Mouse (Mus musculus) stomach, embryonic 14.5 days (tissue): ENCODE data around the gene Msln. TPM values are rescaled to one million over a fixed set of nuclear protein-coding genes. Genes with fewer than 3 reads are reported as not detected.
A peak's percentile ranks its signal among the peaks of the same experiment; 100 is the strongest.
"Not testable (repeated sequence)": the region's sequence is repeated elsewhere in the genome, so short reads cannot be mapped to it uniquely, and the experiment has no call there.

Experiments used
- ATAC-seq: fragments of 200-750 bp; cut with Nextera tagmentation; 2 replicates; pipeline ENCODE4 v1.8.0; 2017; ENCODE audit warnings: low read depth, moderate TSS enrichment; ENCODE audit not compliant: insufficient number of reproducible peaks, insufficient read depth, low FRiP score
- H3K27ac ChIP-seq: fragments of 300-500 bp; sonication (generic); 2 replicates; pipeline ENCODE4 v1.5.1; 2014; ENCODE audit warnings: mild to moderate bottlenecking, low read length, moderate library complexity, mixed read lengths
- H3K27me3 ChIP-seq: fragments of 300-500 bp; sonication (generic); 2 replicates; pipeline ENCODE4 v1.6.1; 2014; ENCODE audit warnings: low read length, control low read depth, mixed read lengths; ENCODE audit not compliant: control insufficient read depth, insufficient read depth
- H3K36me3 ChIP-seq: fragments of 300-500 bp; sonication (generic); 2 replicates; pipeline ENCODE4 v1.6.1; 2014; ENCODE audit warnings: mild to moderate bottlenecking, control low read depth, low read length, moderate library complexity, mixed read lengths; ENCODE audit not compliant: control insufficient read depth, insufficient read depth
- H3K4me1 ChIP-seq: fragments of 300-500 bp; sonication (generic); 2 replicates; pipeline ENCODE4 v1.6.1; 2014; ENCODE audit warnings: low read length, control low read depth, mixed read lengths; ENCODE audit not compliant: control insufficient read depth, insufficient read depth
- H3K4me2 ChIP-seq: fragments of 300-500 bp; sonication (generic); replicated peaks from 2 replicates; pipeline ENCODE4 v1.6.1; 2014; ENCODE audit warnings: low read depth, low read length, control low read depth
- H3K4me3 ChIP-seq: fragments of 300-500 bp; sonication (generic); 2 replicates; pipeline ENCODE4 v1.5.1; 2014; ENCODE audit warnings: low read depth, low read length, control low read depth
- H3K9ac ChIP-seq: fragments of 300-500 bp; sonication (generic); replicated peaks from 2 replicates; pipeline ENCODE4 v1.6.1; 2014; ENCODE audit warnings: low read depth, mild to moderate bottlenecking, control low read depth, low read length, moderate library complexity, mixed read lengths
- H3K9me3 ChIP-seq: fragments of 300-500 bp; sonication (generic); 2 replicates; pipeline ENCODE4 v1.6.1; 2016; ENCODE audit warnings: low read depth, low read length, control low read depth; ENCODE audit not compliant: control insufficient read depth
- WGBS: fragments of 180-500 bp; shearing (Covaris S2); extraction: QIAGEN DNeasy Blood & Tissue Kit; methylation state at CpG from one replicate; pipeline ENCODE4 v1.1.7; 2014; 5-methylcytosine and 5-hydroxymethylcytosine counted together
- polyA plus RNA-seq: library from polyadenylated mRNA; unstranded; fragments of >200 nt; fragmentation: Nextera tagmentation; extraction: Ambion mirVana; gene quantifications from 2 replicates; pipeline ENCODE4 v1.2.1, GENCODE M21; 2014

Gene Msln
- polyA plus RNA-seq, 1 experiment from 2014 or later = 29.5 TPM

- no peak for ATAC-seq
- WGBS = 79% methylated on average over 10 of the region's 10 CpGs
These were observed 9.9 kb downstream of the Msln start for GRCm38 (mm10) chr17:25744311-25744710.

DNA sequence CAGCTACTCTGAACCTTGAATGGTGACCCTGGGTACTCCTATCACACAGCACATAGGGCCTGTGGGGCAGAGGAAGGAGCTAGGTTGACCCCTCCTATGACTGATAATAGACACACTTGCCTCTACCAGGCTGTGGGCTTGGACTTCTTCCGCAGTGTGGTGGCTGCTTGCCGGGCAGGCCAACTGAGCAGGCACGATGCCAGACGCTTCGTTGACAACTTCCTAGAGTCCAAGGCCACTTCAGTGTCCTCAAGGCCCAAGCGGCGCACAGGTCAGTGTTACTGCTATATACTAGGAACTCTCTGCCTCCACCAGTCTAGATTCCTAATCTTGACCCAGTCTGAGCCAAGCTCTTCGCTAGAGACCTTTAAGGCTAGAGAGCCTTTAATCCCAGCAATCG lies 10.3 kb downstream of the Msln start:
- no peak overlapping the region for H3K4me2 ChIP-seq
- H3K36me3 ChIP-seq = no peaks in the 10 kb centered on the region
- H3K9me3 ChIP-seq = no peaks in the 10 kb centered on the region
- no peak for ATAC-seq
- H3K27me3 ChIP-seq = no peaks in the 10 kb centered on the region
- H3K9ac ChIP-seq = no peak overlapping the region
- no peak overlapping the region for H3K4me3 ChIP-seq
- WGBS = 90% methylated on average over 9 of the region's 9 CpGs
- H3K27ac ChIP-seq = no peak overlapping the region
- H3K4me1 ChIP-seq = no peaks in the 10 kb centered on the region

More at GRCm38 (mm10) chr17:25744311-25744710, 9.9 kb downstream of the Msln start:
- H3K27ac ChIP-seq = no peak overlapping the region
- H3K27me3 ChIP-seq = no peaks in the 10 kb centered on the region
- no peaks in the 10 kb centered on the region for H3K36me3 ChIP-seq
- no peak overlapping the region for H3K4me2 ChIP-seq
- H3K9ac ChIP-seq = no peak overlapping the region
- H3K4me1 ChIP-seq = no peaks in the 10 kb centered on the region
- no peak overlapping the region for H3K4me3 ChIP-seq
- H3K9me3 ChIP-seq = no peaks in the 10 kb centered on the region

GRCm38 (mm10) chr17:25741471-25741870 lies 12.7 kb downstream of the Msln start:
- 70% methylated on average over 12 of the region's 12 CpGs for WGBS
- not testable (repeated sequence) for H3K4me3 ChIP-seq

GRCm38 (mm10) chr17:25738861-25739260 lies 15.3 kb downstream of the Msln start:
- ATAC-seq = no peak
- H3K27ac ChIP-seq = no peak overlapping the region
- no peaks in the 10 kb centered on the region for H3K9me3 ChIP-seq
- H3K9ac ChIP-seq = no peak overlapping the region
- H3K36me3 ChIP-seq = no peaks in the 10 kb centered on the region
- H3K27me3 ChIP-seq = no peaks in the 10 kb centered on the region
- 72% methylated on average over 7 of the region's 7 CpGs for WGBS
- no peak overlapping the region for H3K4me3 ChIP-seq
- H3K4me2 ChIP-seq = no peak overlapping the region
- no peaks in the 10 kb centered on the region for H3K4me1 ChIP-seq

More at GRCm38 (mm10) chr17:25741471-25741870, 12.7 kb downstream of the Msln start:
- not testable (repeated sequence) for H3K9ac ChIP-seq, H3K9me3 ChIP-seq, ATAC-seq, H3K4me1 ChIP-seq, H3K27ac ChIP-seq, H3K27me3 ChIP-seq, H3K36me3 ChIP-seq, H3K4me2 ChIP-seq

DNA sequence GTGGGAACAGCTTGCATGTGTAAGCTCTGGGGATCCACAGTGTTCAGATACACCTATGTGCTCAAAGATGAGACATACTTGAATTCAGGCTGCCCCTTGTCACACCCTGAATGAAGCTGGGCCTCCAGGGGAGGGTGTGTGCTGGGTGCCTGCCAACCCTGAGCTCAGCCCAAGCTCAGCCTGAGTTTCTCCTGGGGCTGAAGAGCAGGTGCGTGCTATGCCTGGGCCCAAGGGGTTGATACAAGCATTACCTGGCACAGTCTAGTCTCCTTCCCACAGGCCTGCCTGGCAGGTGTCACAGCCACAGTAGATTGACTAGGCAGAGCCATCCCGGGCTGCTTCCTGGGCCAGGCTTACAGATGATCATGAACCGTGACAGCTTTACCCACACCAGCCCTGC lies 18.4 kb downstream of the Msln start, which contains the start of gene Mslnl:
Gene Mslnl, plus strand, starts transcription at position 298 of the 400 bp plus-strand sequence.
- no peaks in the 10 kb centered on the region for H3K27me3 ChIP-seq
- 89% methylated on average over 3 of the region's 3 CpGs for whole genome bisulfite sequencing

GRCm38 (mm10) chr17:25735246-25735645 lies 18.9 kb downstream of the Msln start:
- H3K9ac ChIP-seq = no peak overlapping the region
- H3K27me3 ChIP-seq = no peaks in the 10 kb centered on the region
- 84% methylated on average over 5 of the region's 5 CpGs for WGBS

More for the DNA sequence above, 18.4 kb downstream of the Msln start, which contains the start of gene Mslnl:
- H3K27ac ChIP-seq = no peak within 1 kb of the TSS
- no peak within 1 kb of the TSS for H3K4me2 ChIP-seq
- ATAC-seq = no peak
- H3K4me3 ChIP-seq = no peak within 1 kb of the TSS
- no peaks in the 10 kb centered on the region for H3K4me1 ChIP-seq
- no peaks in the 10 kb centered on the region for H3K36me3 ChIP-seq
- no peak within 1 kb of the TSS for H3K9ac ChIP-seq
- no peaks in the 10 kb centered on the region for H3K9me3 ChIP-seq

DNA sequence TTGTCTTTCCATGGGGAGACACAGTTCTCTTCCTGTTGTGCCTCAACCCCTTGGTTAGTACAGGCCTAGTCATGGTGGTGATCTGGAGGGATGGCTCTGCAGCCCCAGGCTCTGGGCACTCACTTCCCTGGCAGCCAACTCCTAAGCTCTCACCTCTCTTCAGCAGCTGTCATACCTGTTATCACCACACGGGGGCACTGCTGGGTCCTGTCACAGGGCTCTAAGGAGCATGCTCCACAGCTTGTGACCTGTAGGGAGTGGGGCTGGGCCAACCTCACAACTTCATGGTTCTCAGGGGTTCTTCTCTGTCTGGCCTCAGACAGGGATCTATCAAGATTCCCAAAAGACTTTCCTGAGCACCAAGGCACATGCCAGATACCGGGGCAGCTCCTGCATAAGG lies 22.1 kb downstream of the Msln start:
- H3K36me3 ChIP-seq = no peaks in the 10 kb centered on the region; the same call in 1 of the 2 replicates
- no peaks in the 10 kb centered on the region for H3K27me3 ChIP-seq
- WGBS = 11% methylated on average over 2 of the region's 2 CpGs
- ATAC-seq = no peak
- no peak overlapping the region for H3K4me2 ChIP-seq
- H3K9me3 ChIP-seq = no peaks in the 10 kb centered on the region
- H3K27ac ChIP-seq = no peak overlapping the region
- no peak overlapping the region for H3K4me3 ChIP-seq
- no peak overlapping the region for H3K9ac ChIP-seq
- peaks cover 6% of the 10 kb centered on the region for H3K4me1 ChIP-seq

More at GRCm38 (mm10) chr17:25735246-25735645, 18.9 kb downstream of the Msln start:
- Histone ChIP-seq H3K9me3 (no peaks in the 10 kb centered on the region), H3K36me3 (no peaks in the 10 kb centered on the region), H3K27ac (no peak overlapping the region), H3K4me1 (no peaks in the 10 kb centered on the region), H3K4me3 (no peak overlapping the region), H3K4me2 (no peak overlapping the region)
- no peak for ATAC-seq

GRCm38 (mm10) chr17:25728009-25728270 lies 26.2 kb downstream of the Msln start:
- no peak for ATAC-seq
- peak overlapping the region; percentile 58 for H3K4me3 ChIP-seq
- WGBS = 30% methylated on average over 4 of the region's 4 CpGs
- H3K9me3 ChIP-seq = no peaks in the 10 kb centered on the region
- no peak overlapping the region for H3K27ac ChIP-seq
- no peaks in the 10 kb centered on the region for H3K27me3 ChIP-seq
- H3K4me1 ChIP-seq = peaks cover 11% of the 10 kb centered on the region
- peak overlapping the region; percentile 77 for H3K9ac ChIP-seq
- peak overlapping the region; percentile 82 for H3K4me2 ChIP-seq
- no peaks in the 10 kb centered on the region; the same call in 1 of the 2 replicates for H3K36me3 ChIP-seq

- Histone ChIP-seq H3K4me1 (peaks cover 11% of the 10 kb centered on the region), H3K27ac (no peak within 1 kb of the TSS)
These were observed 26.7 kb downstream of the Msln start, which contains the start of the genes Chtf18 and Rpusd1 for GRCm38 (mm10) chr17:25727265-25728008. TSS of gene Chtf18 (minus strand) at chr17:25727419. TSS of gene Rpusd1 (plus strand) at chr17:25727670.

More at GRCm38 (mm10) chr17:25727265-25728008, 26.7 kb downstream of the Msln start, which contains the start of the genes Chtf18 and Rpusd1:
- H3K36me3 ChIP-seq = peaks cover 1% of the 10 kb centered on the region
- peak within 1 kb of the TSS; percentile 77 for H3K9ac ChIP-seq
- H3K9me3 ChIP-seq = no peaks in the 10 kb centered on the region
- peak within 1 kb of the TSS; percentile 82 for H3K4me2 ChIP-seq
- no peaks in the 10 kb centered on the region for H3K27me3 ChIP-seq
- peak within 1 kb of the TSS; percentile 58 for H3K4me3 ChIP-seq
- ATAC-seq = peak; percentile 98
- under 1% methylated on average over 37 of the region's 37 CpGs for WGBS
